Mouse (Mus musculus) cerebellum, adult 2 months (tissue): ENCODE results near the gene Ncoa3.

Source experiments
- CTCF ChIP-seq: fragments of 200-500 bp; IDR thresholded peaks from 2 replicates; pipeline ENCODE4 v1.5.1; 2011; ENCODE audit warnings: low read depth, mild to moderate bottlenecking, control low read depth, low read length, moderate library complexity, borderline replicate concordance; ENCODE audit not compliant: insufficient read depth
- POLR2A ChIP-seq: fragments of 200-500 bp; IDR thresholded peaks from 2 replicates; pipeline ENCODE4 v1.6.1; 2011; ENCODE audit warnings: low read length, control low read depth, borderline replicate concordance; ENCODE audit not compliant: insufficient read depth

GRCm38 (mm10) chr2:165994341-165994740, 1.9 kb downstream of the Ncoa3 start:
- TF ChIP-seq POLR2A (no peak), CTCF (no peak)
